Mouse (Mus musculus): ENCODE measurements at regions not wholly inside any gene's neighbourhood (a gene's known extent, or its start where the extent isn't known, plus 50 kb on each side); places are given as distances from the start of the nearest gene placed in this dataset. TPM values are rescaled to one million over a fixed set of nuclear protein-coding genes. Genes with fewer than 3 reads are reported as not detected.

Small RNAs in the stretch of these regions (microRNA-seq; reads per million reads assigned to microRNA genes)
- gene Mir133a-2 = not detected
- gene Mir1a-1 = not detected
